ENCODE assay signal across 8 mouse cellular contexts in the genomic region with DNA sequence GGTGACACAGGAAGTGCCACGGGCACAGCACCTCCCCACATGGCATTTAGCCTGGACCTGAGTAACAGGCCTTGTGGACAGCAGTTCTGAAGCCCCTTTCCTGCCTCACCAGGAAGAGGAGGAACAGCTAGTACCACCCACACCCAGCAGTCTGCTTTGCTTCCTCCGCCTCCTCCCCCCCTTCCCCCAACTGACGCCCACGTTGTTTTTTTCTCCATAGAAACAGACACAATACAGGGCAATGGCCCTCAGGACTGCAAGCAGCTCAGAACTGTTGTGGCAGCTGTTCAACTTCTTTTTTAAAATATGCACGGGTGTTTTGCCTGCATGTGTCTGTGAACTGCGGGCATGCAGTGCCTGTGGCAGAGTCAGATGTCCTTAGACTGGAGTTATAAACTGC. TPM values are rescaled to one million over a fixed set of nuclear protein-coding genes. Genes with fewer than 3 reads are reported as not detected.
DNase-seq lines count a peak whose midpoint lies in the region; ATAC-seq lines count a peak whose summit lies in the region.

No protein-coding gene starts in this region.

- peak overlapping the region; percentile 22; the same call in 1 of the 2 replicates for H3K4me2 ChIP-seq in intestine, embryonic 16.5 days (ENCODE audit: low read depth, low read length)
- peak overlapping the region; percentile 1; the same call in 1 of the 2 replicates for H3K4me2 ChIP-seq in liver, embryonic 13.5 days

- H3K9ac ChIP-seq in intestine, embryonic 16.5 days (ENCODE audit: low read depth, low read length): peak overlapping the region; percentile 1; the same call in 1 of the 2 replicates
- H3K9ac ChIP-seq in liver, embryonic 13.5 days: no peak overlapping the region

- no peak overlapping the region for H3K4me3 ChIP-seq in intestine, embryonic 16.5 days (ENCODE audit: low read length)
- H3K4me3 ChIP-seq in liver, embryonic 13.5 days (replicated peaks): no peak overlapping the region

- peak; percentile 30; the same call in 1 of the 2 replicates for ATAC-seq in intestine, embryonic 16.5 days
- ATAC-seq in liver, embryonic 13.5 days (ENCODE audit: low read depth): peak; percentile 25; the same call in 1 of the 2 replicates
- peak; percentile 41; the same call in 1 of the 2 replicates for ATAC-seq in monocyte, adult 5-6 weeks (replicated peaks; ENCODE audit: insufficient number of reproducible peaks, low FRiP score, low TSS enrichment, poor library complexity, severe bottlenecking)

- H3K27me3 ChIP-seq in intestine, embryonic 16.5 days (replicated peaks; ENCODE audit: control insufficient read depth, insufficient read depth, low read length): no peaks in the 10 kb centered on the region
- no peaks in the 10 kb centered on the region for H3K27me3 ChIP-seq in liver, embryonic 13.5 days

- peak overlapping the region; percentile 80 for H3K27ac ChIP-seq in intestine, embryonic 16.5 days (ENCODE audit: low read length)
- H3K27ac ChIP-seq in liver, embryonic 13.5 days: peak overlapping the region; percentile 60

- no peaks in the 10 kb centered on the region for H3K36me3 ChIP-seq in intestine, embryonic 16.5 days (ENCODE audit: control insufficient read depth, insufficient read depth, low read length)
- no peaks in the 10 kb centered on the region for H3K36me3 ChIP-seq in liver, embryonic 13.5 days

- H3K4me1 ChIP-seq in intestine, embryonic 16.5 days (ENCODE audit: control insufficient read depth, insufficient read depth, low read length): peaks cover 73% of the 10 kb centered on the region
- peaks cover 67% of the 10 kb centered on the region for H3K4me1 ChIP-seq in liver, embryonic 13.5 days (replicated peaks)

- WGBS in intestine, embryonic 16.5 days: 20% methylated on average over 6 of the region's 6 CpGs
- WGBS in liver, embryonic 13.5 days (ENCODE audit: insufficient replicate concordance): 15% methylated on average over 6 of the region's 6 CpGs

- no peaks in the 10 kb centered on the region for H3K9me3 ChIP-seq in intestine, embryonic 16.5 days (ENCODE audit: control insufficient read depth, low read length)
- no peaks in the 10 kb centered on the region for H3K9me3 ChIP-seq in liver, embryonic 13.5 days (replicated peaks)

- DNase-seq in adrenal gland, postnatal 10 days: peak; percentile 64
- DNase-seq in adrenal gland, adult 8-10 months: no peak
- peak; percentile 56 for DNase-seq in c-Kit-positive CD71-negative TER-119-negative erythroid progenitor cells, embryonic 14.5 days (ENCODE audit: low read depth)
- DNase-seq in heart, adult 18-20 months: peak; percentile 85 to 90
- DNase-seq in liver, embryonic 13.5 days: no peak
- peak; percentile 52 to 70 for DNase-seq in thymus, adult 18-20 months

RNA-seq across cellular contexts. Expression of a gene that starts 44.1 kb away (rescaled TPM):
- total RNA-seq in adrenal gland, postnatal 10 days (2021): 10 to 100 TPM; 65.3 to 80.4 TPM
- 10 to 100 TPM; 64.1 to 85.4 (median 69.1) TPM for total RNA-seq in adrenal gland, adult 8-10 months (2022)
- total RNA-seq in heart, adult 18-20 months (2021): 10 to 100 TPM; 48.6 to 50.2 TPM
- 11.4 and 11.7 TPM in 2 replicates for polyA plus RNA-seq in intestine, embryonic 16.5 days (2015; fragmentation: Nextera tagmentation; extraction: Ambion mirVana)
- 2.2 and 2.4 TPM in 2 replicates for polyA plus RNA-seq in liver, embryonic 13.5 days (2015; fragmentation: Nextera tagmentation; extraction: Ambion mirVana)
- total RNA-seq in monocyte, adult 5-6 weeks (2017): 13.5 to 26.2 TPM (median 17.7 TPM) in 3 replicates

Comparison
In these comparisons a context has a peak if more than half of its experiments do, and no peak if none do; other contexts are left out.
1. DNase-seq: peak in adrenal gland, postnatal 10 days (single experiment), c-Kit-positive CD71-negative TER-119-negative erythroid progenitor cells, embryonic 14.5 days (single experiment), heart, adult 18-20 months (2 of 2) and thymus, adult 18-20 months (2 of 2); none in adrenal gland, adult 8-10 months (single experiment) and liver, embryonic 13.5 days (single experiment).
2. Peak in every context shown above with its lines, with median percentiles within 50 percentile points of each other: ATAC-seq.